Mouse (Mus musculus) limb, embryonic 12.5 days (tissue): ENCODE results near the gene B3gat3. TPM values are rescaled to one million over a fixed set of nuclear protein-coding genes. Genes with fewer than 3 reads are reported as not detected.
A peak's percentile ranks its signal among the peaks of the same experiment; 100 is the strongest.
"Not testable (repeated sequence)": the region's sequence is repeated elsewhere in the genome, so short reads cannot be mapped to it uniquely, and the experiment has no call there.

Source experiments
- ATAC-seq: fragments of 200-750 bp; cut with Nextera tagmentation; 2 replicates; pipeline ENCODE4 v1.8.0; 2017; ENCODE audit warnings: low read depth, moderate TSS enrichment; ENCODE audit not compliant: insufficient number of reproducible peaks, insufficient read depth, low FRiP score, low TSS enrichment
- H3K27ac ChIP-seq: fragments of 300-500 bp; sonication (generic); 2 replicates; pipeline ENCODE4 v1.5.1; 2016; ENCODE audit warnings: mild to moderate bottlenecking, moderate library complexity
- H3K27me3 ChIP-seq: fragments of 300-500 bp; sonication (generic); 2 replicates; pipeline ENCODE4 v1.6.1; 2016; ENCODE audit warnings: mild to moderate bottlenecking, moderate library complexity
- H3K36me3 ChIP-seq: fragments of 300-500 bp; sonication (generic); 2 replicates; pipeline ENCODE4 v1.6.1; 2016; ENCODE audit warnings: mild to moderate bottlenecking, moderate library complexity
- H3K4me1 ChIP-seq: fragments of 300-500 bp; sonication (generic); replicated peaks from 2 replicates; pipeline ENCODE4 v1.6.1; 2016
- H3K4me2 ChIP-seq: fragments of 300-500 bp; sonication (generic); 2 replicates; pipeline ENCODE4 v1.6.1; 2016; ENCODE audit warnings: mild to moderate bottlenecking, moderate library complexity
- H3K4me3 ChIP-seq: fragments of 300-500 bp; sonication (generic); replicated peaks from 2 replicates; pipeline ENCODE4 v1.5.1; 2016; ENCODE audit warnings: mild to moderate bottlenecking
- H3K9ac ChIP-seq: fragments of 300-500 bp; sonication (generic); replicated peaks from 2 replicates; pipeline ENCODE4 v1.6.1; 2016; ENCODE audit warnings: mild to moderate bottlenecking, moderate library complexity
- H3K9me3 ChIP-seq: fragments of 300-500 bp; sonication (generic); 2 replicates; pipeline ENCODE4 v1.6.1; 2016; ENCODE audit warnings: mild to moderate bottlenecking, moderate library complexity
- WGBS: fragments of 180-500 bp; shearing (Covaris S2); methylation state at CpG from one replicate; pipeline ENCODE4 v1.1.7; 2016; 5-methylcytosine and 5-hydroxymethylcytosine counted together
- polyA plus RNA-seq: library from polyadenylated mRNA; unstranded; fragments of >200 nt; fragmentation: Nextera tagmentation; extraction: Ambion mirVana; gene quantifications from 2 replicates; pipeline ENCODE4 v1.2.1, GENCODE M21; 2016

B3gat3 gene
- 53.5 and 53.6 TPM in 2 replicates for polyA plus RNA-seq

DNA sequence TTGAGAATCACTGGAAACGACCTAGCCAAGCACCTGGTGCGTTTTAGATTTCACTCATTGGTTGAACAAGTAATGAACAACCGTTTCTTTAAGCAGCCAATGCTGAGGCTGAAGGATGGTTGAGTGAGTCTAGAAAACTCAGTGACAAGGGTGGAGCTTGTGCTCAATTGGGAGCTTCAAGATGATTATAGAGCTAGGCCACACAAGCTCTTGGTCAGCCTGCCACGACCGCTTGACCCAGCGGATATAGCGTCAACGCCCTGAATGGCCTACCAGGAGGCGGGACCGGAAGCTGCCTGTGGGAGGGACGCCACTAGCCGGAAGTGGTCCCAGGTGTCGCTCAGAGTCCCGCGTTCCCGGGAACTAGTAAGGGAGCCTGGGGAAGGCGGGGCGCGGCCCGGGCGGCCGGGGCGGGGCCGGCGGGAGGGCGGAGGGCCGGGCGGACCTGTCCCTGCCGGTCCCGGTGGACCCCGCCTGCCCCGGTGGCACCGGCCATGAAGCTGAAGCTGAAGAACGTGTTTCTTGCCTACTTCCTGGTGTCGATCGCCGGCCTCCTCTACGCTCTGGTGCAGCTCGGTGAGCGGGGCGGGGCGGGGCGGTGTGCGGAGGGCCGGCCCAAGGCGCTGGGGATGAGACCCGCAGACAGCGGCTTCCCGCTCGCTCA is at the start of gene B3gat3:
Gene B3gat3 (plus strand): TSS at position 302 of the 664 bp plus-strand sequence.
- peak; percentile 93 for ATAC-seq
- Histone ChIP-seq H3K4me1 (peaks cover 15% of the 10 kb centered on the region), H3K36me3 (peaks cover 39% of the 10 kb centered on the region), H3K9ac (peak within 1 kb of the TSS; percentile 75), H3K27ac (peak within 1 kb of the TSS; percentile 90), H3K4me2 (peak within 1 kb of the TSS; percentile 82), H3K4me3 (peak within 1 kb of the TSS; percentile 84), H3K9me3 (no peaks in the 10 kb centered on the region), H3K27me3 (no peaks in the 10 kb centered on the region)
- 3% methylated on average over 42 of the region's 50 CpGs for WGBS

DNA sequence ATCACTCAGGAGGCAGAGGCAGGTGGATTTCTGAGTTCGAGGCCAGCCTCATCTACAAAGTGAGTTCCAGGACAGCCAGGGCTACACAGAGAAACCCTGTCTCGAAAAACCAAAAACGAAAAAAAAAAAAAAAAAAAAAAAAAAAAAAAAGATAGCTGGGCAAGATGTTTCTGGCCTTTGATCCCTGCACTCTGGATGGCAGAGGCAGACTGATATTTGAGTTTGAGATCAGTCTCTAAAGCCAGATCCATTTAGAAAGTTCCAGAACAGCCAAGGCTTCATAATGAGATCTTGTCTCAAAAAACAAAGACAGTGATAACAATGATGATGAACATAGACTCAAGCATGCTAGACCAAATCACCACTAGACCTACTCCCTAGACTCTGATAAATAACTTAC is 49.8 kb upstream of the B3gat3 start:
- not testable (repeated sequence) for H3K27me3 ChIP-seq, ATAC-seq, H3K9me3 ChIP-seq, H3K4me1 ChIP-seq, H3K27ac ChIP-seq, H3K9ac ChIP-seq
- Histone ChIP-seq H3K4me3 (peak overlapping the region; percentile 98; the same call in 1 of the 2 replicates), H3K4me2 (peak overlapping the region; percentile 91), H3K36me3 (peaks cover 29% of the 10 kb centered on the region)
- 77% methylated on average over 3 of the region's 3 CpGs for WGBS

DNA sequence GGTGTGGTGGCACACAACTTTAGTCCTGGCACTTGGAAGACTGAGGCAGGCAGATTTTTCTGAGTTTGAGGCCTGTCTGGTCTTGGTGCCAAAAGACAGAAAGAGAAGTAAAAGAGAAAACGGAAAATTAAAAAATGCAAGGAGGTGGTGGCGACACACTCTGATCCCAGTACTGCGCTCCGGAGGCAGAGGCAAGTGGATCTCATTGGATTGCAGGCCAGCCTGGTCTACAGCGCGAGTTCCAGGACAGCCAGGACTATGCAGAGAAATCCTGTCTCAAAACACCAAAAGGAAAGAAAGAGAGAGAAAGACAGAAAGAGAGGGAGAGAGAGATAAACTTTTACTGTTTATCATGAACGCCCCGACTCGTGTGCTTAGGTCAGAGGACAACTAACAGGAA is 49.3 kb upstream of the B3gat3 start:
- H3K4me1 ChIP-seq = peaks cover 8% of the 10 kb centered on the region
- H3K27me3 ChIP-seq = no peaks in the 10 kb centered on the region
- ATAC-seq = 0 out of 2 replicates have a peak, but pooled peaks have one; percentile 24
- peak overlapping the region; percentile 90 for H3K9ac ChIP-seq
- peaks cover 34% of the 10 kb centered on the region for H3K36me3 ChIP-seq
- H3K4me3 ChIP-seq = peak overlapping the region; percentile 98
- 61% methylated on average over 9 of the region's 9 CpGs for WGBS
- peak overlapping the region; percentile 91 for H3K4me2 ChIP-seq
- no peaks in the 10 kb centered on the region for H3K9me3 ChIP-seq
- peak overlapping the region; percentile 8; the same call in 1 of the 2 replicates for H3K27ac ChIP-seq

DNA sequence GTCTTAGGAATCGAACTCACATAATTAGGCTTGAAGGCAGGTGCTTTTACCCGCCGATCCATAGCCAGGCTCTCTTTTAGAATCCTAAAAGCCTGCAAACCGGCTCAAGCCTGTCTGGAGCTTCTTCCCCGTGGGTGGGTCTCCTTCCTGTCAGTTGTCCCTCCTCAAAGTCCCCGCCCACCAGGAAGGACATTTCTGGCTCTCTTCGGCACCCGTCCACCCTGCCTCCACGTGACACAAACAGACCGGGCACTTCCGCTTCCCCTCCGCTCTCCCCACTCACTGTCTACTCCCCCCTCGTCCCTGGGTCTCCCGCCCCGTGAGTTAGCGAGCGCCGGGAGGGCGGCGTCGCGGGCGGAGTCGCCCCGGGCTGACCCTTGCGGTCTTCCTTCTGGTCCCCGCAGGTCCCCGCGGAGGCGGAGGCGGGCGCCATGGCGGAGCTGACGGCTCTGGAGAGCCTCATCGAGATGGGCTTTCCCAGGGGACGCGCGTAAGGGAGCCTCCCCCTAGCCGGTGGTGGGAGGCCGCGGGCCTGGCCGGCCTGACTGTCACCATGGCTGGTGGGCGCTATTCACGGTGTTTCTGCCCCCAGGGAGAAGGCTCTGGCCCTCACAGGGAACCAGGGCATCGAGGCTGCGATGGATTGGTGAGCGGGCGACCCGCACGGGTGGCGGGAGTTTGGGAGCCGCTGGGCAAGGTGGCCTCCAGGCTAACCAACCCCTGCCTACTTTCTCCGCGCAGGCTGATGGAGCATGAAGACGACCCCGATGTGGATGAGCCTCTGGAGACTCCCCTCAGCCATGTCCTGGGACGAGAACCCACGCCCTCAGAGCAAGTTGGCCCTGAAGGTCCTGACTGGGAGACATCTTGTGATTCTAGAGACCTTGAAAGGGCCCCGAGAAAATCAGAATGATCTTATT is 48.6 kb upstream of the B3gat3 start, which contains the start of gene Ubxn1:
Gene Ubxn1 (plus strand): TSS at position 230 of the 920 bp plus-strand sequence.
- Histone ChIP-seq H3K27ac (peak within 1 kb of the TSS; percentile 72), H3K9me3 (no peaks in the 10 kb centered on the region), H3K4me1 (peaks cover 8% of the 10 kb centered on the region), H3K4me2 (peak within 1 kb of the TSS; percentile 91), H3K36me3 (peaks cover 41% of the 10 kb centered on the region), H3K4me3 (peak within 1 kb of the TSS; percentile 98), H3K27me3 (no peaks in the 10 kb centered on the region), H3K9ac (peak within 1 kb of the TSS; percentile 90)
- WGBS = under 1% methylated on average over 59 of the region's 59 CpGs
- peak; percentile 93 for ATAC-seq

DNA sequence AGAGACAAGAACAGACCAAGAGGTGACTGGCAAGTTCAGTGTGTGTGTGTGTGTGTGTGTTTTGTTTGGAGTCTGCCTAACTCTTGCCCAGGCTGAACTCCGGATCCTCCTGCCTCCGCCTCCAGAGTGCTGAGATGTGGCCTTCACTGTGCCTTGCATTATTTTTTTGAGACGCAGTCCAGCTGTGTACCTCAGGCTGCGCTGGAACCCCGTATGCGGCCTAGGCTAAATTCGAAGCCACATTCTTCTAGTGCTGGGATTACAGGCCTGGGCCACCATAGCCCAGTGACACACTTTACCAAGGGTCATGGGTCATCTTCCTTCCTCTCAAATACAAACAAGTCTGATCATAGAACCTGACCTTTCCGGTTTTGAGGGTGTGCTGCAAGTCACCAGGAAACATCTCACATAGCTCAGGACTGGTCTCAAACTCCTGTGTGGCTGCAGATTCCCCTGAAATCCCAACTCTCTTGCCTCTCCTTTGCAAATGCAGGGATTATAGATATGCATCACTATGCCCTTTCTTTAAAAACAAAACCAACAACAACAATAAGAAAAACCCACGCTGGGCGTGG is 47.8 kb upstream of the B3gat3 start:
- H3K4me3 ChIP-seq = peak overlapping the region; percentile 98
- peaks cover 49% of the 10 kb centered on the region for H3K36me3 ChIP-seq
- peaks cover 8% of the 10 kb centered on the region for H3K4me1 ChIP-seq
- H3K9me3 ChIP-seq = no peaks in the 10 kb centered on the region
- 82% methylated on average over 10 of the region's 10 CpGs for WGBS
- H3K27me3 ChIP-seq = no peaks in the 10 kb centered on the region
- ATAC-seq = no peak
- H3K9ac ChIP-seq = peak overlapping the region; percentile 90
- peak overlapping the region; percentile 91 for H3K4me2 ChIP-seq
- peak overlapping the region; percentile 72; the same call in 1 of the 2 replicates for H3K27ac ChIP-seq

DNA sequence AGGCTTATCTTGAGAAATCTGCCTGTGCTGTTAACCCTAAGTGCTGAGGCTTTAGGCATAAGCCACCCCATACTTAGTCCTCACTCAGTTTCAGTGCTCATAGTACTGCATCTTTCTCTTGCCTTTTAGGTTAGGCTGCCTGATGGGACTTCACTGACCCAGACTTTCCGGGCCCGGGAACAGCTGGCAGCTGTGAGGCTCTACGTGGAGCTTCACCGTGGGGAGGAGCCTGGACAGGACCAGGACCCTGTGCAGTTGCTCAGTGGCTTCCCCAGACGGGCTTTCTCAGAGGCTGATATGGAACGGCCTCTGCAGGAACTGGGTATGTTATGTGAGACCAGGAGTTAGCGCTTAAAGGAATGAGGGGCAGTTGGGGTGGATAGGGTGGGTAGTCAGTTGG is 45.1 kb upstream of the B3gat3 start:
- Histone ChIP-seq H3K36me3 (peaks cover 62% of the 10 kb centered on the region), H3K27me3 (no peaks in the 10 kb centered on the region)
- WGBS = 91% methylated on average over 7 of the region's 7 CpGs

DNA sequence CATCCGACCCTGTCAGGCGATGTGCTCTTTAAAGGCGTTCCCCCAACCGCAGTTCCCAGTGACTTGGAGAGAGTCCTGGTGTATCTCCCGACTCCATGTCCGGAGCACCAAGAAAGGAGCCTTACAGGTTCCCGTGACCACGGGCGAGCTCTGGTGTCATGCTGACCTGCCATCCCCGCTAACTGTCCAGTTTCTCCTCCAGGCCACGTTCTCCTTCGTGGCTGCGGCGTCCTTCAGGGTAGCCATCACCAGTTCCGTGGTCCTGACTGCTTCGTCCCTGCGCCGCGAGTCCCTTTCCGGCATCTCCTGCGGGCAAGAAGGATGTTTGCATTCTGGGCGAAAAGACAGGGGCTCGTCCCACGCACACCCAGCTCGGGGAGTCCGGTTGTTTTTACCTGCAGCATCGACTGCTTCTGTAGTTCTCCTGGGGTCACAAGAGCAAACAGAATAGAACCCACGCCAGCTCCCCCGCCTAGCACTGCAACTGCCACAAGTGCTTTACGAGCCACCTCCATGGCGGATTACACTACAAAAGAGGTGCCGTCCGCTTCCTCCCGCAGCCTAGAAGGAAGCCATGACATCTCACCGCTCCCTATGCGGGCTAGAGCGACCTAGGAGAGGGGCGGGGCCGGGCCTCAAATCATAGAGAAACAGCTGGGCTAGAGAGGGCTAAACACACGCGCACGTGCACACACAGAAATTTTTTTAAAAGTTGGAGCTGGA is 39.7 kb upstream of the B3gat3 start, which contains the start of gene Uqcc3:
Gene Uqcc3 (minus strand): TSS at position 613 of the 723 bp plus-strand sequence.
- H3K9ac ChIP-seq = peak within 1 kb of the TSS; percentile 90
- H3K36me3 ChIP-seq = peaks cover 32% of the 10 kb centered on the region
- peak within 1 kb of the TSS; percentile 87 for H3K4me2 ChIP-seq
- no peaks in the 10 kb centered on the region for H3K27me3 ChIP-seq
- H3K4me3 ChIP-seq = peak within 1 kb of the TSS; percentile 83
- no peaks in the 10 kb centered on the region for H3K9me3 ChIP-seq
- peak within 1 kb of the TSS; percentile 82 for H3K27ac ChIP-seq
- under 1% methylated on average over 42 of the region's 42 CpGs for WGBS
- peaks cover 8% of the 10 kb centered on the region for H3K4me1 ChIP-seq
- ATAC-seq = peak; percentile 95

More for the DNA sequence above, 45.1 kb upstream of the B3gat3 start:
- H3K4me2 ChIP-seq = no peak overlapping the region
- H3K9ac ChIP-seq = no peak overlapping the region; the same call in 1 of the 2 replicates
- no peak overlapping the region for H3K27ac ChIP-seq
- ATAC-seq = no peak
- H3K4me3 ChIP-seq = no peak overlapping the region
- peaks cover 15% of the 10 kb centered on the region for H3K4me1 ChIP-seq
- no peaks in the 10 kb centered on the region for H3K9me3 ChIP-seq

DNA sequence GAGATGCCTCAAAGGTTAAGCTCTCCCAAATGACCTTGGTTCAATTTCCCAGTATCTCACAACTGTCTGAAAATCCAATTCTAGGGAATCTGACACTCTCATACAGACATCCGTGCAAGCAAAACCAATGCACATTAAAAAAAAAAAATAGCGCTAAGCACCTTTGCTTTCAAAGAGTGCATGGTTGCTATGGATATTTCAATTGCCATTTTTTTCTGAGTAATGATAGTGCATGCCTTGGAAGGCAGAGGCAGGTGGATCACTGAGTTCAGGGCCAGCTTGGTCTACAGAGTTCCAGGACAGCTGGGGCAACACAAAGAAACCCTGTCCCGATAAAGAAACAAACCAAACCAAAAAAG is 39.2 kb upstream of the B3gat3 start:
- no peak; the same call in 1 of the 2 replicates for ATAC-seq
- 22% methylated on average over 3 of the region's 3 CpGs for WGBS
- Histone ChIP-seq H3K36me3 (peaks cover 27% of the 10 kb centered on the region), H3K9ac (peak overlapping the region; percentile 90), H3K4me3 (peak overlapping the region; percentile 83), H3K27me3 (no peaks in the 10 kb centered on the region), H3K9me3 (no peaks in the 10 kb centered on the region), H3K27ac (no peak overlapping the region; the same call in 1 of the 2 replicates), H3K4me2 (peak overlapping the region; percentile 87), H3K4me1 (peaks cover 8% of the 10 kb centered on the region)

DNA sequence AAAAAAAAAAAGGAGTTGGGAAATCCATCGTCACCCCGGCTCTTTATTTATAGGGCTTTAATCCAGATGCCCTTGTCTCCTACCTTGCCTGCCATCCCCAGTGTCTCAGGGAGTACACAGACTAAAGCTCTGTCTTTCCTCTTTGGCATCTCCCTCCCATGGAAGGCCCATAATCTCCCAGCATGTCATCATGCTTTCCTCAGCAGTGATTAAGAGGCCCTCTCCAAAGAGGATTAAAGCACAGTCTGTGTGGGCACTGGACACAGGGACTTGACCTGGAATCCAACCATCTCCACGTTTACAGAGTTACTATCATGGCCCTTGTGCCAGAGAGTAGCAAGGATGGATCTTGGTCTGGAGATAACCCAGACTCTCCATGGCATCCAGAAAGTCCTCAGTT is 36.6 kb upstream of the B3gat3 start, which contains the start of the genes Lbhd1 and Gm49403:
Gene Lbhd1 (plus strand): TSS at position 117 of the 400 bp plus-strand sequence.
Gene Gm49403 (plus strand): TSS at position 315 of the 400 bp plus-strand sequence.
- ATAC-seq = no peak
- Histone ChIP-seq H3K27ac (no peak within 1 kb of the TSS), H3K36me3 (peaks cover 6% of the 10 kb centered on the region; the same call in 1 of the 2 replicates), H3K4me3 (no peak within 1 kb of the TSS), H3K9ac (no peak within 1 kb of the TSS), H3K27me3 (no peaks in the 10 kb centered on the region), H3K4me1 (peaks cover 16% of the 10 kb centered on the region), H3K4me2 (no peak within 1 kb of the TSS), H3K9me3 (no peaks in the 10 kb centered on the region)
- WGBS = 81% methylated on average over 3 of the region's 3 CpGs

DNA sequence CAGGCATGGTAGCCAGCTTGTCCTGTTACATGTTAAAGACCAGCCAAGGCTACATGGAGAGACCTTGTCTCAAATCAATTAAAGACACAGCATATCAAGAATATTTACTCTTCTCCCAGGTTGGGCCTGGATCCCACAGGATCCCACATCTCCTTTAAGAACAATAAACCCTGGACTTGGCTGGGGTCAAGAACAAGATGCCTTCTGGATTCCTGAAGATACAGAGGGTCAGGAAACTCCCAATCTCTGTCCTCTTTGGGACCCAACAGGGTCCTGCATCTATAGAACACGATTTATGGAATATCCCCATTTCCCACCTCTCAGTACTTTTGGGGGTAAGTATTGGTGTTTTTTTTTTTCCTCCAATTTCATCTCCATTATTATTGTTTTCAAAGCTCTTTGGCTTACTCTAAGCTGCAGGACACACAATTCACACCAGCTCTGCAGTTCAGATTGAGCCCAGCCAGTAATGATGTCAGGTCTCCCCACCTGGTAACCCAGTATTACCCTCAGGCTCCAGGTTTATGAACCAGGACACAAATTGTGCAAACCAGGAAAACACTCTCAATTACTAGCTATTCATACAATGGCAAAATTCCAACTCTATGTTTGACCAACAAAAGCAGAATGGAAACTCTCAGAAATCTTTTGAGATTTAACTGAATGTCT is 33.1 kb upstream of the B3gat3 start:
- Histone ChIP-seq H3K9ac (no peak overlapping the region), H3K4me1 (peaks cover 8% of the 10 kb centered on the region), H3K27ac (peak overlapping the region; percentile 93), H3K36me3 (peaks cover 15% of the 10 kb centered on the region), H3K4me3 (peak overlapping the region; percentile 71; the same call in 1 of the 2 replicates), H3K9me3 (no peaks in the 10 kb centered on the region), H3K27me3 (no peaks in the 10 kb centered on the region), H3K4me2 (peak overlapping the region; percentile 77)
- 51% methylated on average over 1 of the region's 1 CpGs for WGBS
- no peak for ATAC-seq
